Mouse (Mus musculus): Measurements from ENCODE around the gene Cela3b.

DNA sequence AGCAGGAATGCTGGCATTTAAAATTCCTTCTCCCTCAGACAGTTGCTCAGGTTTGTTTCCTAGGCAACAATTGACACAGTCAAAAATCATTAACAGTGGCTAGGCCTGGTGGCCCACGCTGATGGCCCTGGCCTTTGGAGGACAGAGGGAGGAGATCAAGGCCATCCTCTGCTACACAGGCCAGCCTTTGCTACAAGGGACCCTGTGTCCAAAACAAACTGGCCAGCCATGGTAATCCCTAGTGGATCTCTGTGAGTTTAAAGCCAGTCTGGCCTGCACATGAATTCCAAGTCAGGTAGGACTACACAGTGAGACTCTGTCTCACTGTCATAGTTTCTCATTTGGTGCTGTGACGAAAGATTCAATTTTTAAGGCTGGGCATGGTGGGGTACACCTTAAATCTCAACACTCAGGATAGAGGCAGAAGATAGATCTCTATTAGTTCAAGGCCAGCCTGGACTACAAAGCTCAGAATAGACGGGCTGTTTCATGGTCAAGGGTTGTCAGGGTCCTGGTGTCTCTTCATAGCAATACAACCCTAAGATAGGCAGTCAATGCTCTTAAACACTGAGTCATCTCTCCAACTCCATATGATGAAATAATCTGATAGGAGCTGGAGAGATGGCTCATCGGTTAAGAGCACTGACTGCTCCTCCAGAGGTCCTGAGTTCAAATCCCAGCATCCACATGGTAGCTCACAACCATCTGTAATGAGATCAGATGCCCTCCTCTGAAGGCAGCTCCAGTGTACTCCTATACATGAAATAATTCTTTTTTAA, 52.6 kb downstream of the Cela3b start:
- no peak for TF ChIP-seq CTCF (IDR thresholded peaks at IDR 0.05; ENCODE audit: low read depth)
- no peak for TF ChIP-seq EP300 (IDR thresholded peaks at IDR 0.05; ENCODE audit: low read depth)
